Mouse (Mus musculus): Measurements from ENCODE around the gene Etv6. TPM values are rescaled to one million over a fixed set of nuclear protein-coding genes. Genes with fewer than 3 reads are reported as not detected.

Gene Etv6
- total and polyA plus RNA-seq, 3 experiments: 12.6 to 25.9 TPM; not detected in 1

DNA sequence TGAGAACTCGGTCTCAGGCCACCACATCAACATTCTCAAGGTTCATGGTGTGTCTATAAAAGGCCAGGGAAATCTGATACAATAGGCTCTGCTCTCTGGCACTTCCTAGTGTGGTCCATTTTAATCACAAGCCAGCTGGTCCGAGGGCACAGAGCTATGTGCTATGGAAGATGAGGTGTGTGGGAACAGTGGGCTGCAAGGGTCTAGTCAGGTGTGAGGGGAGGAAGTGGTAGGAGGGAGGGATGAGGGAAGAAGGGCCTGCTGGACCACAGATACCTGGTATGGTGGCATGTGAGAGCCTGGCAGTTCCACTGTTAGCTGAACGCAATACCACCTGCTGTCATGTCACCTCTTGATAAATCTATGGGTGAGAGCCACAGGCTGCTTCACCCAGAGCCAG is 4.8 kb downstream of the Etv6 start:
- Histone ChIP-seq H3K4me1 (ENCODE audit: control insufficient read depth in 1 of 2, insufficient read depth in 2 of 2, low read length in 2 of 2) (peaks cover 6 to 34% of the 10 kb centered on the region in 2 experiments; a peak in 3 of 4 replicates), H3K27ac (ENCODE audit: control insufficient read depth, low read depth, low read length) (no peak overlapping the region), H3K36me3 (ENCODE audit: control insufficient read depth in 1 of 2, insufficient read depth in 2 of 2, low read length in 2 of 2) (peaks cover 2 to 22% of the 10 kb centered on the region in 2 experiments; a peak in 3 of 4 replicates), H3K27me3 (ENCODE audit: control insufficient read depth in 1 of 2, insufficient read depth in 2 of 2, low read length in 2 of 2) (no peaks in the 10 kb centered on the region), H3K9ac (ENCODE audit: control insufficient read depth, low read depth, low read length, poor library complexity, severe bottlenecking) (no peak overlapping the region), H3K79me2 (ENCODE audit: control insufficient read depth, insufficient read depth, low read length, poor library complexity) (peaks cover 89% of the 10 kb centered on the region), H3K9me3 (replicated peaks; ENCODE audit: insufficient read depth, low read length) (no peaks in the 10 kb centered on the region), H3K4me3 (ENCODE audit: control insufficient read depth in 1 of 2, insufficient read depth in 1 of 2, low read depth in 2 of 2, low read length in 2 of 2) (no peak overlapping the region)
- no peak for DNase-seq (ENCODE audit: low read depth, low spot score)
- TF ChIP-seq CHD2 (IDR thresholded peaks at IDR 0.05; ENCODE audit: low read length) (no peak), MAX (IDR thresholded peaks at IDR 0.05; ENCODE audit: low read length) (no peak), MAFK (IDR thresholded peaks at IDR 0.05; ENCODE audit: borderline replicate concordance, low read depth, low read length) (no peak), ZC3H11A (IDR thresholded peaks at IDR 0.05; ENCODE audit: low read depth, low read length) (no peak), MYC (IDR thresholded peaks at IDR 0.05; ENCODE audit: low read depth, low read length) (no peak), KAT2A (conservative IDR thresholded peaks at IDR 0.05; ENCODE audit: low read depth, low read length) (no peak), TCF12 (IDR thresholded peaks at IDR 0.05; ENCODE audit: low read depth, low read length) (no peak), ELF1 (IDR thresholded peaks at IDR 0.05; ENCODE audit: low read depth, low read length) (no peak), CHD1 (IDR thresholded peaks at IDR 0.05; ENCODE audit: low read depth, low read length) (no peak), ZMIZ1 (IDR thresholded peaks at IDR 0.05; ENCODE audit: low read depth, low read length) (no peak), SIN3A (IDR thresholded peaks at IDR 0.05; ENCODE audit: low read length) (no peak), ETS1 (IDR thresholded peaks at IDR 0.05; ENCODE audit: low read depth, low read length) (no peak), CTCF (IDR thresholded peaks at IDR 0.05 in 2 of 3, conservative IDR thresholded peaks at IDR 0.05 in 1 of 3; ENCODE audit: control insufficient read depth in 1 of 3, insufficient read depth in 1 of 3, low read depth in 2 of 3, low read length in 3 of 3, poor library complexity in 1 of 3, severe bottlenecking in 1 of 3) (no peak), RAD21 (IDR thresholded peaks at IDR 0.05; ENCODE audit: low read depth, low read length) (no peak), POLR2AphosphoS5 (IDR thresholded peaks at IDR 0.05; ENCODE audit: borderline replicate concordance, low read depth, low read length) (no peak)

DNA sequence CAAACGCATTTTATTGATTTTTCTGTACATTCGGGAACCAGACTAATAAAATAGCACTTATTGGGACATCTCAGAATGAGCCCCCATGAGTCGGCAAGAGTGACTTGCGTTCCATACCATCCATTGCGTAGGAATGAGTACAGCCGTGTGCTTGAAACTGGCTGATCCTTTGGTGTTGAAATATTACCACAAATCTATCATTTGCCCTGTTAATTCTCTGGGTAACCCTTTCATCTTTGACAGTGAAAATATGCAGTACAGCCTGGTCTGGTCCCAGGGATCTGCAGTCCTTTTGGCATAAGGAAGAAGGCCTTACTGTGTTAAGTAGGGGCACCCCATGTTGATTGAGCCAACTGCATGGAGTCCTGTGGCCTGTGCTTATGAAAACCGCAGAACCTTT is 5.8 kb downstream of the Etv6 start:
- H3K4me1 ChIP-seq (ENCODE audit: control insufficient read depth in 1 of 2, insufficient read depth in 2 of 2, low read length in 2 of 2): peaks cover 11 to 41% of the 10 kb centered on the region in 2 experiments
- no peak overlapping the region for H3K27ac ChIP-seq (ENCODE audit: control insufficient read depth, low read depth, low read length)
- no peak overlapping the region for H3K4me3 ChIP-seq (ENCODE audit: control insufficient read depth in 1 of 2, insufficient read depth in 1 of 2, low read depth in 2 of 2, low read length in 2 of 2)

More for the DNA sequence above, 5.8 kb downstream of the Etv6 start:
- H3K79me2 ChIP-seq (ENCODE audit: control insufficient read depth, insufficient read depth, low read length, poor library complexity): peaks cover 95% of the 10 kb centered on the region
- no peaks in the 10 kb centered on the region for H3K9me3 ChIP-seq (replicated peaks; ENCODE audit: insufficient read depth, low read length)
- H3K27me3 ChIP-seq (ENCODE audit: control insufficient read depth in 1 of 2, insufficient read depth in 2 of 2, low read length in 2 of 2): no peaks in the 10 kb centered on the region
- H3K36me3 ChIP-seq (ENCODE audit: control insufficient read depth in 1 of 2, insufficient read depth in 2 of 2, low read length in 2 of 2): peaks cover 2 to 29% of the 10 kb centered on the region in 2 experiments; a peak in 3 of 4 replicates
- DNase-seq (ENCODE audit: low read depth, low spot score): no peak
- TF ChIP-seq ETS1 (IDR thresholded peaks at IDR 0.05; ENCODE audit: low read depth, low read length) (no peak), POLR2AphosphoS5 (IDR thresholded peaks at IDR 0.05; ENCODE audit: borderline replicate concordance, low read depth, low read length) (no peak), TCF12 (IDR thresholded peaks at IDR 0.05; ENCODE audit: low read depth, low read length) (no peak), JUND (IDR thresholded peaks at IDR 0.05; ENCODE audit: low read depth, low read length) (no peak), UBTF (IDR thresholded peaks at IDR 0.05; ENCODE audit: borderline replicate concordance, insufficient read depth, low read depth, low read length) (no peak), SIN3A (IDR thresholded peaks at IDR 0.05; ENCODE audit: low read length) (no peak), GABPA (IDR thresholded peaks at IDR 0.05; ENCODE audit: low read depth, low read length) (no peak), ELF1 (IDR thresholded peaks at IDR 0.05; ENCODE audit: low read depth, low read length) (no peak), NELFE (IDR thresholded peaks at IDR 0.05; ENCODE audit: low read depth, low read length) (no peak), EP300 (IDR thresholded peaks at IDR 0.05; ENCODE audit: low read depth in 1 of 2, low read length in 2 of 2) (no peak), GATA1 (IDR thresholded peaks at IDR 0.05; ENCODE audit: low read depth, low read length) (no peak), ZC3H11A (IDR thresholded peaks at IDR 0.05; ENCODE audit: low read depth, low read length) (no peak), ZMIZ1 (IDR thresholded peaks at IDR 0.05; ENCODE audit: low read depth, low read length) (no peak), RAD21 (IDR thresholded peaks at IDR 0.05; ENCODE audit: low read depth, low read length) (no peak), CHD1 (IDR thresholded peaks at IDR 0.05; ENCODE audit: low read depth, low read length) (no peak), MAX (IDR thresholded peaks at IDR 0.05; ENCODE audit: low read length) (no peak)
- H3K9ac ChIP-seq (ENCODE audit: control insufficient read depth, low read depth, low read length, poor library complexity, severe bottlenecking): no peak overlapping the region
